Mouse (Mus musculus) liver, postnatal 0 days (tissue): Measurements from ENCODE around the gene Slc22a12. TPM values are rescaled to one million over a fixed set of nuclear protein-coding genes. Genes with fewer than 3 reads are reported as not detected.

Experiments
- ATAC-seq: fragments of 200-750 bp; cut with Nextera tagmentation; 2 replicates; pipeline ENCODE4 v1.8.0; 2017; ENCODE audit warnings: mild to moderate bottlenecking, moderate library complexity
- DNase-seq: peaks from one replicate; pipeline ENCODE4 v3.0.0-alpha.2; 2016
- H3K27ac ChIP-seq: fragments of 300-500 bp; sonication (generic); 2 replicates; pipeline ENCODE4 v1.5.1; 2014; ENCODE audit warnings: antibody characterized with exemption, moderate library complexity, mild to moderate bottlenecking, low read depth
- H3K27me3 ChIP-seq: fragments of 300-500 bp; sonication (generic); 2 replicates; pipeline ENCODE4 v1.6.1; 2014; ENCODE audit warnings: low read length, control low read depth, mixed read lengths; ENCODE audit not compliant: insufficient read depth
- H3K36me3 ChIP-seq: fragments of 300-500 bp; sonication (generic); replicated peaks from 2 replicates; pipeline ENCODE4 v1.6.1; 2014; ENCODE audit warnings: mild to moderate bottlenecking, control low read depth, low read length, moderate library complexity, mixed read lengths; ENCODE audit not compliant: insufficient read depth
- H3K4me1 ChIP-seq: fragments of 300-500 bp; sonication (generic); 2 replicates; pipeline ENCODE4 v1.6.1; 2014; ENCODE audit warnings: antibody characterized with exemption, mild to moderate bottlenecking, control low read depth; ENCODE audit not compliant: insufficient read depth
- H3K4me2 ChIP-seq: fragments of 300-500 bp; sonication (generic); 2 replicates; pipeline ENCODE4 v1.6.1; 2014; ENCODE audit warnings: low read depth, mild to moderate bottlenecking, low read length, moderate library complexity, mixed read lengths
- H3K4me3 ChIP-seq: fragments of 300-500 bp; sonication (generic); 2 replicates; pipeline ENCODE4 v1.5.1; 2014; ENCODE audit warnings: low read depth, low read length
- H3K9ac ChIP-seq: fragments of 300-500 bp; sonication (generic); replicated peaks from 2 replicates; pipeline ENCODE4 v1.6.1; 2014; ENCODE audit warnings: mild to moderate bottlenecking, moderate library complexity
- H3K9me3 ChIP-seq: fragments of 300-500 bp; sonication (generic); 2 replicates; pipeline ENCODE4 v1.6.1; 2016; ENCODE audit warnings: mild to moderate bottlenecking, control low read depth, low read length, mixed read lengths
- CTCF ChIP-seq: sonication (generic); IDR thresholded peaks from 2 replicates; pipeline ENCODE4 v1.5.1; 2016; ENCODE audit warnings: antibody characterized with exemption, low read depth
- EP300 ChIP-seq: IDR thresholded peaks from 2 replicates; pipeline ENCODE4 v1.6.1; 2016; ENCODE audit warnings: antibody characterized with exemption, low read depth, mild to moderate bottlenecking
- WGBS: fragments of 180-500 bp; shearing (Covaris S2); extraction: QIAGEN DNeasy Blood & Tissue Kit; methylation state at CpG from one replicate; pipeline ENCODE4 v1.1.7; 2014; ENCODE audit not compliant: insufficient replicate concordance; 5-methylcytosine and 5-hydroxymethylcytosine counted together
- polyA plus RNA-seq: library from polyadenylated mRNA; unstranded; fragments of >200 nt; fragmentation: Nextera tagmentation; extraction: Ambion mirVana; gene quantifications from 2 replicates; pipeline ENCODE4 v1.2.1, GENCODE M21; 2015

Gene Slc22a12
- polyA plus RNA-seq, 1 experiment from 2014 or later: not detected

DNA sequence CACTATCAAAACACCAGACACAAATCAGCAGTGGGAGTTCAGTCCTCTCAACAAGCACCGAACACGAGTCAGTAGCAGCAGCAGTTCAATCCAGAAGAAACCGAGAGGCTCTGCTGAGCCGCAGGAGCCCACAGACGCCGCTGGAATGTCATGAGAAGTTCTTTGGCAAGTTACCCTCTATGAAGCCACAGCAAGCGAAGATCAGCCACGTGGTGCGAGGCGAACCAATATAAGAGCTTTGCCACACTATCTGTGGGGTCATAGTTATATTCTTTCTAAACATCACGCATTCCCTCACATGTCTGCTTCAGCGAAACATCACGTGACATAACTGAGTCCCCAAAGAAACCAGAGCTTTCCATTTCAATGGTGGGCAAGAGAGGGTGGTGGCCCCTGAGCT is 1.9 kb upstream of the Slc22a12 start:
- Histone ChIP-seq H3K27me3 (no peaks in the 10 kb centered on the region), H3K4me3 (no peak overlapping the region), H3K9me3 (no peaks in the 10 kb centered on the region), H3K4me2 (no peak overlapping the region), H3K36me3 (no peaks in the 10 kb centered on the region), H3K4me1 (no peaks in the 10 kb centered on the region), H3K9ac (no peak overlapping the region), H3K27ac (no peak overlapping the region)
- 86% methylated on average over 13 of the region's 13 CpGs for WGBS
- ATAC-seq (no peak), DNase-seq (no peak)
- TF ChIP-seq EP300: no peak
- TF ChIP-seq CTCF: no peak

- WGBS: 40% methylated on average over 7 of the region's 7 CpGs
- Histone ChIP-seq H3K9me3 (no peaks in the 10 kb centered on the region), H3K4me2 (no peak overlapping the region), H3K27ac (no peak overlapping the region), H3K4me3 (no peak overlapping the region), H3K36me3 (no peaks in the 10 kb centered on the region), H3K4me1 (no peaks in the 10 kb centered on the region), H3K27me3 (no peaks in the 10 kb centered on the region), H3K9ac (no peak overlapping the region)
- TF ChIP-seq EP300 (no peak), CTCF (no peak)
- ATAC-seq: no peak
- no peak for DNase-seq
Observed at GRCm38 (mm10) chr19:6543518-6543917, 686 bp upstream of the Slc22a12 start.

DNA sequence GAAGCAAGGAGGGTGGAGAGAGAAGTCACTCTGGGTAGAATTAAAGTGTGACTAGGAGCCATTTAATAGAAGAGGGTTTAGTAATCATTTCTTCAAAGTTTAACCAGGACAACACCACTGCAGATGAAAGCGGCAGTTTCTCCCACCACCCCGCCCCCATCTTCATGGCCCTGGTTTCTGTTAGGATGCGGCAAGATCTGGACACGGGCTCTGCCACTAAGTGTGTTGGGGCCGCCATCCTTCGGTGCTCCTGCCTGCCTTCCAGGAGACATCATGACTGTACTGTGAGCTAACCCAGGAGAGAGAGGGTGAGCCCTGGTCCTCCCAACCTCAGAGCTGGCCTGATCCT is 177 bp upstream of the Slc22a12 start:
- Histone ChIP-seq H3K9me3 (no peaks in the 10 kb centered on the region), H3K4me2 (no peak overlapping the region), H3K4me1 (no peaks in the 10 kb centered on the region), H3K9ac (no peak overlapping the region), H3K4me3 (no peak overlapping the region), H3K36me3 (no peaks in the 10 kb centered on the region), H3K27ac (no peak overlapping the region), H3K27me3 (no peaks in the 10 kb centered on the region)
- no peak for ATAC-seq
- TF ChIP-seq EP300: no peak
- no peak for TF ChIP-seq CTCF
- DNase-seq: no peak
- 86% methylated on average over 6 of the region's 6 CpGs for WGBS

GRCm38 (mm10) chr19:6541521-6541920 is 1.3 kb downstream of the Slc22a12 start:
- ATAC-seq (no peak), DNase-seq (no peak)
- Histone ChIP-seq H3K36me3 (no peaks in the 10 kb centered on the region), H3K4me1 (no peaks in the 10 kb centered on the region), H3K9me3 (no peaks in the 10 kb centered on the region), H3K4me2 (no peak overlapping the region), H3K27ac (no peak overlapping the region), H3K9ac (no peak overlapping the region), H3K27me3 (no peaks in the 10 kb centered on the region), H3K4me3 (no peak overlapping the region)
- 77% methylated on average over 7 of the region's 7 CpGs for WGBS
- no peak for TF ChIP-seq EP300
- no peak for TF ChIP-seq CTCF

- DNase-seq: no peak
- Histone ChIP-seq H3K27ac (no peak overlapping the region), H3K27me3 (no peaks in the 10 kb centered on the region), H3K9ac (no peak overlapping the region), H3K4me3 (no peak overlapping the region), H3K36me3 (no peaks in the 10 kb centered on the region), H3K4me1 (no peaks in the 10 kb centered on the region), H3K9me3 (no peaks in the 10 kb centered on the region), H3K4me2 (no peak overlapping the region)
- TF ChIP-seq CTCF (no peak), EP300 (no peak)
- WGBS: 64% methylated on average over 6 of the region's 6 CpGs
- ATAC-seq: no peak
Observed at GRCm38 (mm10) chr19:6540191-6540590, 2.6 kb downstream of the Slc22a12 start.

DNA sequence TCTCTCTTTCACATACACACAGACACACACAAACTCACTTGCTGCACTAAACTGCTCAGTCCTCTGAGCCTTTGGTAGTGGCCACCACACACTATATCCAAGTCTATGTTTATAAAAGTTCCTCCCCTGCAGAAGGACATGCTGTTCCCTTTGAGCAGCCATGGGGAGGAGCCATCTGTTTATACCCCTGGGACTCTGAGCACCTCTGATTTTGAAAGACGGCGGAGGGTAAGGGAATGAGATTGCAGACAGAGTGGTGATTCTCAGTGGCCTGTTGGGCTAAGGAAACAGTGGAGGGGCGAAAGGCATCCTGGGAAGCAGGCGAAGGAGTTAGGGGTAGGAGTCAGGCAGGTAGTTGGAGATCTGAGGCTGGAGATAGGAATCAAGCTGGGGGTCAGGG is 3.2 kb downstream of the Slc22a12 start:
- Histone ChIP-seq H3K9ac (no peak overlapping the region), H3K4me2 (no peak overlapping the region), H3K27ac (no peak overlapping the region), H3K27me3 (no peaks in the 10 kb centered on the region; the same call in 1 of the 2 replicates), H3K36me3 (no peaks in the 10 kb centered on the region), H3K4me1 (no peaks in the 10 kb centered on the region), H3K9me3 (no peaks in the 10 kb centered on the region), H3K4me3 (no peak overlapping the region)
- 76% methylated on average over 4 of the region's 4 CpGs for WGBS
- DNase-seq (no peak), ATAC-seq (no peak)
- TF ChIP-seq EP300: no peak
- no peak for TF ChIP-seq CTCF

DNA sequence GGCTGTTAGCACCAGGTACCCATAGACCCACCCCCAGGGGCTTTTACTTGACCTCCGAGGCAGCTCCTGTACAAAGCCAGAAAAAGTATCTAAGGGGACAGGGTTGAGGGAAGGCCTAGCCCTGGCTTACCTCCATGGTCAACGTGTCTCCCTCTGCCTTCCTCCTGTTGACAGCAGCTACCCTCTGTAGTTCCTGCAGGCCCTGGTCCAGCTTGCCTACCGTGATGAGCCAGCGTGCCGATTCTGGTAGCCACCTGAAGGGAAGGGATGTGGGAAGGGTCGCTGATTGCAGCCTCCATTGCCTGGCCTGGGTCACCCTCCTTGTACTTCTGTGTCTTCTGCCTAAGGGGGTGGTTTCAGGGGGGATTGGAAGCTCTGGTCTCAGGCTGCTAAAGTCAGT is 4.3 kb downstream of the Slc22a12 start:
- H3K4me1 ChIP-seq: no peaks in the 10 kb centered on the region
- ATAC-seq (no peak), DNase-seq (no peak)
- peaks cover 9% of the 10 kb centered on the region; the same call in 1 of the 2 replicates for H3K27me3 ChIP-seq
- no peaks in the 10 kb centered on the region for H3K9me3 ChIP-seq
- H3K9ac ChIP-seq: no peak overlapping the region
- no peak overlapping the region for H3K4me2 ChIP-seq
- no peak overlapping the region for H3K27ac ChIP-seq
- H3K4me3 ChIP-seq: no peak overlapping the region
- TF ChIP-seq EP300: no peak
- WGBS: 72% methylated on average over 6 of the region's 6 CpGs
- no peaks in the 10 kb centered on the region for H3K36me3 ChIP-seq
